Mouse (Mus musculus): Measurements from ENCODE around the gene Slc4a4. TPM values are rescaled to one million over a fixed set of nuclear protein-coding genes. Genes with fewer than 3 reads are reported as not detected.
"Not testable (repeated sequence)": the region's sequence is repeated elsewhere in the genome, so short reads cannot be mapped to it uniquely, and the experiment has no call there.

The Slc4a4 gene
- polyA plus RNA-seq, 1 experiment = not detected

GRCm38 (mm10) chr5:88981243-88982014 is 94.8 kb downstream of the Slc4a4 start:
- Histone ChIP-seq H3K9me3 (ENCODE audit: control insufficient read depth, low read length) (no peaks in the 10 kb centered on the region), H3K36me3 (ENCODE audit: control insufficient read depth) (no peaks in the 10 kb centered on the region), H3K27me3 (ENCODE audit: control insufficient read depth) (0 out of 2 replicates have a peak, but pooled peaks cover 2% of the 10 kb centered on the region), H3K4me3 (replicated peaks) (peak overlapping the region; percentile 2), H3K4me1 (ENCODE audit: control insufficient read depth) (peaks cover 21% of the 10 kb centered on the region)
- TF ChIP-seq TAL1 (IDR thresholded peaks at IDR 0.05; ENCODE audit: low read length) (no peak), GATA1 (IDR thresholded peaks at IDR 0.05; ENCODE audit: low read length) (no peak)

GRCm38 (mm10) chr5:88982040-88982736 is 95.6 kb downstream of the Slc4a4 start:
- Histone ChIP-seq H3K4me1 (ENCODE audit: control insufficient read depth) (peaks cover 21% of the 10 kb centered on the region), H3K36me3 (ENCODE audit: control insufficient read depth) (no peaks in the 10 kb centered on the region), H3K9me3 (ENCODE audit: control insufficient read depth, low read length) (no peaks in the 10 kb centered on the region), H3K27me3 (ENCODE audit: control insufficient read depth) (no peaks in the 10 kb centered on the region), H3K4me3 (replicated peaks) (no peak overlapping the region)
- TF ChIP-seq GATA1 (IDR thresholded peaks at IDR 0.05; ENCODE audit: low read length) = no peak
- TF ChIP-seq TAL1 (IDR thresholded peaks at IDR 0.05; ENCODE audit: low read length) = no peak

GRCm38 (mm10) chr5:88983170-88983569 is 96.6 kb downstream of the Slc4a4 start:
- Histone ChIP-seq H3K4me1 (ENCODE audit: control insufficient read depth) (peaks cover 21% of the 10 kb centered on the region), H3K27me3 (ENCODE audit: control insufficient read depth) (no peaks in the 10 kb centered on the region), H3K36me3 (ENCODE audit: control insufficient read depth) (no peaks in the 10 kb centered on the region), H3K9me3 (ENCODE audit: control insufficient read depth, low read length) (no peaks in the 10 kb centered on the region), H3K4me3 (replicated peaks) (no peak overlapping the region)
- TF ChIP-seq TAL1 (IDR thresholded peaks at IDR 0.05; ENCODE audit: low read length) = no peak
- TF ChIP-seq GATA1 (IDR thresholded peaks at IDR 0.05; ENCODE audit: low read length) = no peak

GRCm38 (mm10) chr5:88983652-88984051 is 97.0 kb downstream of the Slc4a4 start:
- TF ChIP-seq GATA1 (IDR thresholded peaks at IDR 0.05; ENCODE audit: low read length) (no peak), TAL1 (IDR thresholded peaks at IDR 0.05; ENCODE audit: low read length) (no peak)
- Histone ChIP-seq H3K36me3 (ENCODE audit: control insufficient read depth) (no peaks in the 10 kb centered on the region), H3K4me3 (replicated peaks) (no peak overlapping the region), H3K9me3 (ENCODE audit: control insufficient read depth, low read length) (no peaks in the 10 kb centered on the region), H3K27me3 (ENCODE audit: control insufficient read depth) (no peaks in the 10 kb centered on the region), H3K4me1 (ENCODE audit: control insufficient read depth) (peaks cover 21% of the 10 kb centered on the region)

GRCm38 (mm10) chr5:88989018-88989417 is 102.4 kb downstream of the Slc4a4 start:
- H3K27me3 ChIP-seq (ENCODE audit: control insufficient read depth) = no peaks in the 10 kb centered on the region
- no peaks in the 10 kb centered on the region for H3K9me3 ChIP-seq (ENCODE audit: control insufficient read depth, low read length)
- TF ChIP-seq GATA1 (IDR thresholded peaks at IDR 0.05; ENCODE audit: low read length) (no peak), TAL1 (IDR thresholded peaks at IDR 0.05; ENCODE audit: low read length) (no peak)
- H3K4me3 ChIP-seq (replicated peaks) = no peak overlapping the region
- H3K36me3 ChIP-seq (ENCODE audit: control insufficient read depth) = no peaks in the 10 kb centered on the region
- no peaks in the 10 kb centered on the region for H3K4me1 ChIP-seq (ENCODE audit: control insufficient read depth)

GRCm38 (mm10) chr5:88990196-88990747 is 103.7 kb downstream of the Slc4a4 start:
- Histone ChIP-seq H3K27me3 (ENCODE audit: control insufficient read depth) (no peaks in the 10 kb centered on the region), H3K4me1 (ENCODE audit: control insufficient read depth) (no peaks in the 10 kb centered on the region), H3K4me3 (replicated peaks) (no peak overlapping the region), H3K36me3 (ENCODE audit: control insufficient read depth) (no peaks in the 10 kb centered on the region), H3K9me3 (ENCODE audit: control insufficient read depth, low read length) (no peaks in the 10 kb centered on the region)
- TF ChIP-seq GATA1 (IDR thresholded peaks at IDR 0.05; ENCODE audit: low read length) (no peak), TAL1 (IDR thresholded peaks at IDR 0.05; ENCODE audit: low read length) (no peak)

- H3K36me3 ChIP-seq (ENCODE audit: control insufficient read depth); H3K4me1 ChIP-seq (ENCODE audit: control insufficient read depth); H3K27me3 ChIP-seq (ENCODE audit: control insufficient read depth); H3K9me3 ChIP-seq (ENCODE audit: control insufficient read depth, low read length); H3K4me3 ChIP-seq (replicated peaks): not testable (repeated sequence)
These were observed 104.7 kb downstream of the Slc4a4 start for GRCm38 (mm10) chr5:88991309-88991708.

GRCm38 (mm10) chr5:88994533-88994932 is 107.9 kb downstream of the Slc4a4 start:
- Histone ChIP-seq H3K27me3 (ENCODE audit: control insufficient read depth) (no peaks in the 10 kb centered on the region), H3K36me3 (ENCODE audit: control insufficient read depth) (no peaks in the 10 kb centered on the region), H3K9me3 (ENCODE audit: control insufficient read depth, low read length) (no peaks in the 10 kb centered on the region), H3K4me3 (replicated peaks) (no peak overlapping the region), H3K4me1 (ENCODE audit: control insufficient read depth) (peaks cover 2% of the 10 kb centered on the region; the same call in 1 of the 2 replicates)
- TF ChIP-seq GATA1 (IDR thresholded peaks at IDR 0.05; ENCODE audit: low read length) (no peak), TAL1 (IDR thresholded peaks at IDR 0.05; ENCODE audit: low read length) (no peak)

- Histone ChIP-seq H3K36me3 (ENCODE audit: control insufficient read depth) (no peaks in the 10 kb centered on the region), H3K4me1 (ENCODE audit: control insufficient read depth) (peaks cover 2% of the 10 kb centered on the region; the same call in 1 of the 2 replicates), H3K4me3 (replicated peaks) (no peak overlapping the region), H3K9me3 (ENCODE audit: control insufficient read depth, low read length) (no peaks in the 10 kb centered on the region; the same call in 1 of the 2 replicates), H3K27me3 (ENCODE audit: control insufficient read depth) (no peaks in the 10 kb centered on the region)
- TF ChIP-seq GATA1 (IDR thresholded peaks at IDR 0.05; ENCODE audit: low read length) = no peak
- TF ChIP-seq TAL1 (IDR thresholded peaks at IDR 0.05; ENCODE audit: low read length) = no peak
These were observed 109.6 kb downstream of the Slc4a4 start for GRCm38 (mm10) chr5:88996246-88996645.
